Mouse (Mus musculus): Measurements from ENCODE around the gene Cyp26a1. TPM values are rescaled to one million over a fixed set of nuclear protein-coding genes. Genes with fewer than 3 reads are reported as not detected.

Cyp26a1 gene
- polyA plus RNA-seq, 1 experiment from 2014 or later, result 0.16 TPM

- WGBS, result 76% methylated on average over 7 of the region's 7 CpGs
Measured at GRCm38 (mm10) chr19:37740043-37740442, 42.4 kb downstream of the Cyp26a1 start.

More at GRCm38 (mm10) chr19:37740043-37740442, 42.4 kb downstream of the Cyp26a1 start:
- no peak for ATAC-seq
- Histone ChIP-seq H3K36me3 (ENCODE audit: control insufficient read depth, insufficient read depth, low read length) (no peaks in the 10 kb centered on the region), H3K9ac (ENCODE audit: low read depth, low read length) (no peak overlapping the region), H3K4me1 (ENCODE audit: control insufficient read depth, insufficient read depth, low read length) (no peaks in the 10 kb centered on the region), H3K4me3 (ENCODE audit: low read depth, low read length) (no peak overlapping the region), H3K4me2 (ENCODE audit: low read length) (no peak overlapping the region), H3K9me3 (replicated peaks; ENCODE audit: control insufficient read depth, low read length, poor library complexity, severe bottlenecking) (no peaks in the 10 kb centered on the region), H3K27ac (ENCODE audit: low read length) (no peak overlapping the region), H3K27me3 (ENCODE audit: control insufficient read depth, insufficient read depth, low read depth, low read length) (no peaks in the 10 kb centered on the region)

Other genes starting within 250 kb of the Cyp26a1 start
- 26.0 and 27.8 TPM in 2 replicates for gene Exoc6, start 147.4 kb upstream of the Cyp26a1 start, polyA plus RNA-seq (2015; fragmentation: Nextera tagmentation; extraction: Ambion mirVana)
- not detected in 2 replicates for gene Cyp26c1, start 12.2 kb upstream of the Cyp26a1 start, polyA plus RNA-seq (2015; fragmentation: Nextera tagmentation; extraction: Ambion mirVana)